Mouse (Mus musculus) macrophage (primary cell): ENCODE results near the gene Ccdc141. TPM values are rescaled to one million over a fixed set of nuclear protein-coding genes. Genes with fewer than 3 reads are reported as not detected.

Source experiments
- H3K27ac ChIP-seq: fragments of 350-480 bp; formaldehyde crosslinking; 2 replicates; pipeline ENCODE4 v1.9.0; 2021
- H3K36me3 ChIP-seq: fragments of 350-480 bp; formaldehyde crosslinking; 2 replicates; pipeline ENCODE4 v1.9.0; 2021; ENCODE audit errors: inconsistent target
- H3K4me3 ChIP-seq: fragments of 350-480 bp; formaldehyde crosslinking; 2 replicates; pipeline ENCODE4 v1.9.0; 2021; ENCODE audit errors: inconsistent target
- H3K79me2 ChIP-seq: fragments of 350-480 bp; formaldehyde crosslinking; 2 replicates; pipeline ENCODE4 v1.9.0; 2021; ENCODE audit errors: inconsistent target
- WGBS: methylation state at CpG from one replicate; pipeline ENCODE4 v1.1.7; 2026; ENCODE audit warnings: inconsistent platforms; ENCODE audit not compliant: missing documents; 5-methylcytosine and 5-hydroxymethylcytosine counted together
- polyA plus RNA-seq: library from polyadenylated mRNA; stranded (reverse); fragments of 250-400 nt; gene quantifications from 3 replicates; pipeline ENCODE4 v1.2.4, GENCODE M21; 2018; ENCODE audit warnings: inconsistent platforms

Gene Ccdc141
- polyA plus RNA-seq, 1 experiment from 2014 or later: 0.01 TPM

DNA sequence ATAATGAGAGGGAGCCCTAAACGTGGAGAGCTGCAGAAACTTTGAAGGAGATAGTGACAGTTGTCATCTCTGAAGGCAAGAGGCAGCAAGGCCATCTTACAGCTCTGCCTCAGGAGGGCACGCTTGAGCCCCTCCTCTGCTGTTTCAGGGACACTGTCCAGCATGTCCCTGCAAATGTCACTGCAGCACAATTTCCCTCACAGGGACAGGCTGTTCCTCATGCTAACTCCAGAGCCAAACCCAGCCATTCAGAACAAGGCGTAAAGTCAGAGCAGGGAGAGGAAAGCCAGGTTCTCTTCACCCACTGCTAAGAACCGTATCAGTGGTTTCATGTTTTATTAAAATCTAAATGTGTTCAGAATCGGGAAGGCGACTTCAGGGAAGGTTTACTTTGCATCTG lies 192.8 kb downstream of the Ccdc141 start:
- 80% methylated on average over 6 of the region's 6 CpGs for WGBS
- Histone ChIP-seq H3K27ac (no peak overlapping the region), H3K79me2 (no peaks in the 10 kb centered on the region), H3K4me3 (no peak overlapping the region), H3K36me3 (no peaks in the 10 kb centered on the region)

DNA sequence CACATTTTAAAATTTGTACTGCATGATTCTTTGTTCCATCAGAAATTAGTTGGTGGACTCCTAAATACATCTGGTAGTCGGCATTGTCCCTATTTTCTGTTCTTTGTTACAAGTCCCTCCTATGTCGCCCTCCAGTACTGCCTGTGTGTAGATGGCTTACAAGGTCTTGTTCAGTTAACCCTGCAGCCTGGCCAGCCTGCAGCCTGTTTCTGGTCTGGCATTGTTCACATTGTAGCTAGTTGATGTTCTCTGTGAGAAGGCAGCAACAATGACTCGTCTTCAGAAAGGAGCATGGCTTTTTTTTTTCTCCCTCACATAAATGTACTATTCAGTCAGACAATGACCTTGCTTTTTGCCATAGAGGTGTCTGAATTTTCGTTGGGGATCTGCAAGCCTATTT lies 198.4 kb downstream of the Ccdc141 start:
- H3K27ac ChIP-seq: no peak overlapping the region
- WGBS: 82% methylated on average over 4 of the region's 4 CpGs
- no peak overlapping the region for H3K4me3 ChIP-seq
- H3K36me3 ChIP-seq: no peaks in the 10 kb centered on the region
- H3K79me2 ChIP-seq: no peaks in the 10 kb centered on the region

- Histone ChIP-seq H3K36me3 (no peaks in the 10 kb centered on the region), H3K27ac (no peak overlapping the region), H3K4me3 (no peak overlapping the region), H3K79me2 (no peaks in the 10 kb centered on the region)
- WGBS: 77% methylated on average over 5 of the region's 5 CpGs
Measured at GRCm38 (mm10) chr2:76971069-76971468, 199.4 kb downstream of the Ccdc141 start.

DNA sequence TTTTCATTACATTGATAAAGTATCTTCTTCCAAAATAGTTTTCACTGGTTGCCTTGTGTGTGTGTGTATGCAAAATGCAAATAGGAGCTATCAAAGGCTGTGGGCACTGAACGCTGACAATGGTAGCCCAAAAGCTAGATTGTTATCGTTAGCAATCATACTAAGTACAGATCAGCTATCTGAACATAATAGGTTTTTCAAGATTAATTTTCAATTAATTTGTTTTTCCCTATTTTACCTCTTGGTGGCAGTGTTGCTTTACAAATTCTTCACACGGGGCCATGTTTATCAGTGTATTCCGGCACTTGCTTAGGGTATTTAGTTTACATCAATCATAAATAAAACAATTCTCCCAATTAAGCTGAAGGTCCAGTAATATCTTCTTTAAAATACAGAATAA lies 199.8 kb downstream of the Ccdc141 start:
- Histone ChIP-seq H3K36me3 (no peaks in the 10 kb centered on the region), H3K4me3 (no peak overlapping the region), H3K27ac (no peak overlapping the region), H3K79me2 (no peaks in the 10 kb centered on the region)
- WGBS: 18% methylated on average over 4 of the region's 4 CpGs

GRCm38 (mm10) chr2:76970204-76970603 lies 200.2 kb downstream of the Ccdc141 start:
- Histone ChIP-seq H3K27ac (no peak overlapping the region), H3K4me3 (no peak overlapping the region), H3K36me3 (no peaks in the 10 kb centered on the region), H3K79me2 (no peaks in the 10 kb centered on the region)
- WGBS: 4% methylated on average over 5 of the region's 6 CpGs

GRCm38 (mm10) chr2:76969637-76970036 lies 200.8 kb downstream of the Ccdc141 start:
- no peak overlapping the region for H3K4me3 ChIP-seq
- no peaks in the 10 kb centered on the region for H3K79me2 ChIP-seq
- WGBS: 77% methylated on average over 20 of the region's 21 CpGs
- no peak overlapping the region for H3K27ac ChIP-seq
- H3K36me3 ChIP-seq: no peaks in the 10 kb centered on the region

DNA sequence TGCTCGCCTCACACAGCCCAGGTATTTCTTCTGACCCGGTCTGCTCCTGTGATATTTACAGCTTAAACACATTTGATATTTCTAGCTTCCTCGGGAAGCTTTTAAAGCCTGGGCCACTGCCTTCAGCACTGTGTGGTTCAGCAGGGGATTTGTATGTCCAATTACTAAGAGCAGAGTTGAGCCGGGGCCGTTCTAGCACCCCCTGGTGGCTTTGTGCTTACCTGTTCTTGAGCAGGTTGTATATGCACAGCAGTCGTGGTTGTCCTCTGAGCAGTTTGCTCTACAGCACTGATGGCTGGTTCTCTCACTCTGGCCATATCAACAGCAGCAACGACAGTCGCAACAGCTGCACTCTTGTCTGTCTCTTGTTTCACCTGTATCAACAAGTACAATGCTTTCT lies 201.5 kb downstream of the Ccdc141 start:
- WGBS: 34% methylated on average over 8 of the region's 8 CpGs
- no peak overlapping the region for H3K4me3 ChIP-seq

DNA sequence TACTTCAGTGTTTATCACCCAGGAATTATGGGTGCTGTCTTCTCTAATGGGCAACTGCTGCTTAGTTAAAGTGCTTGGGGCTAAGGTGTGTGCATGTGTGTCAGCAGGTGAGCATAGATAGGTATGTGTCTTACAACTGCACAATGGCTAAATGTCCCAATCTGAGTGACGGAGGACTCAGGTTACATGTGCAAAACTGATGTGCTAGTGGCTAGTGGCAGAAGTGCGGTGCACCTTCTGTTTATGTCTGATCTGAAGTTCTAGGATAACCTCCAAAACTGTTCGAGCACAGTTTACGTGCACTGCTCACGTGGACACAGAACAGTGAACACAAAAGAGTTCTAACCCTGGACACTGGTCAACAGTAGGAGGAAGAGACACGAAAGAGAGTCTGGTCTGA lies 203.9 kb downstream of the Ccdc141 start:
- 89% methylated on average over 6 of the region's 6 CpGs for WGBS
- no peak overlapping the region for H3K4me3 ChIP-seq
- H3K79me2 ChIP-seq: no peaks in the 10 kb centered on the region
- no peak overlapping the region for H3K27ac ChIP-seq
- H3K36me3 ChIP-seq: no peaks in the 10 kb centered on the region

More for the DNA sequence above, 201.5 kb downstream of the Ccdc141 start:
- H3K79me2 ChIP-seq: no peaks in the 10 kb centered on the region
- H3K27ac ChIP-seq: no peak overlapping the region
- no peaks in the 10 kb centered on the region for H3K36me3 ChIP-seq

DNA sequence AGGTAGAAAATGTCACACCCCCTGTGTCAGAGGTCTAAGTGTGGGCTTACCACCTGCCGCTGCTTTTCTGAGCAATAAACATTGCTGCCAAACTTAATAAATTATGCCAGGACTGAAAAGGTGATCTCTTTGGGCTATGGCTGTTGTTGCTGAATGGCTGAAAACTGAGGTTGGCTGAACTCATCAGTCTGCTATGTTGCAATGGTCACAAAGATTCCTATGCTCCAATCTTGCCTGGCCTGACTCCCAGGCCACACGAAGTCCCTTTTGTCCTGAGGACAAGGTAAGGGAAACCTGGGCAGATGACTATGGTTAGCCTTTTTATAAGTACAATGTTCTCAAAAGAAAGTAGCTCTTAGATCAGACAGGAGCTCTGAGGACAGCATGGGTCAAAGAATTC lies 204.4 kb downstream of the Ccdc141 start:
- Histone ChIP-seq H3K4me3 (no peak overlapping the region), H3K79me2 (no peaks in the 10 kb centered on the region), H3K36me3 (no peaks in the 10 kb centered on the region), H3K27ac (no peak overlapping the region)
- WGBS: 88% methylated on average over 2 of the region's 2 CpGs

DNA sequence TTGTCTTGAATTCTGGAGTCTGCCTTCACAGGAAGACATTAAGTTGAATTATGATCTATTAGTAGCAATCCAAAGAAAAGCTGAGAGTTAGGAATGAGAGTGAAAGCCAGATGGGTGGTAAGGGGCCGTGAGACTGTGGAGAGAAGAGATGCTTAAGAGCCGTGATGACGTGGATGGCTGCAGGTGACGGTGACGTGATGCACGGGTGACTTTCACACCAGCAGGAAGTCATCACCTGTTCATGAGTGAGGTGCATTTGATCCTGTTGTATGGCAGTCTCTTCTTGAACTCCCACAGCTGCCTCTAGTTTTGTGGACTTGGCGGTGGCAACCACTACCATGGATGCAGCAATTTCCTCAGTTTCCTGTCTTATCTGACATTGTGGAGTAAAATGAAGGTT lies 204.9 kb downstream of the Ccdc141 start:
- 92% methylated on average over 7 of the region's 7 CpGs for WGBS
- Histone ChIP-seq H3K27ac (no peak overlapping the region), H3K4me3 (no peak overlapping the region), H3K36me3 (no peaks in the 10 kb centered on the region), H3K79me2 (no peaks in the 10 kb centered on the region)

DNA sequence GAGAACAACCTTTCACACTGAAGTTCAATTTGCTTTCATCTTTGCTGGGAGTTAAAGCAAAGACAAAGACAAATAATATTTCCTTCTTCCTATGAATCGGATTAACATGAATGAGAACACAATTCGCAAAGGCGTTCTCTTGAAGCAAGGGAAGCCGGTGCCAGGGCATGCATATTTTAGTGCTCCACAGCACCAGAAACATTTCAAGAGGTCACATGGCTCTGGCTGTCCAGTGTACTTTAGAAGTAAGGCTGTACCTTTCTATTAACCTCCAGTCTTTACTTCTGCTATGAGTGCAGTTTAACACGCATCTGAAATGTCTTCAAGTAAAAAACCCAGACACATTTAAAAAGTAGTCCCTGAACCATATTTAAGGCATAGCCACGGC lies 208.4 kb downstream of the Ccdc141 start:
- 91% methylated on average over 6 of the region's 6 CpGs for WGBS

GRCm38 (mm10) chr2:76961420-76962044 lies 208.9 kb downstream of the Ccdc141 start:
- H3K4me3 ChIP-seq: no peak overlapping the region
- H3K36me3 ChIP-seq: no peaks in the 10 kb centered on the region
- 90% methylated on average over 10 of the region's 10 CpGs for WGBS
- H3K79me2 ChIP-seq: no peaks in the 10 kb centered on the region
- H3K27ac ChIP-seq: no peak overlapping the region

More for the DNA sequence above, 208.4 kb downstream of the Ccdc141 start:
- H3K27ac ChIP-seq: no peak overlapping the region
- no peaks in the 10 kb centered on the region for H3K36me3 ChIP-seq
- H3K4me3 ChIP-seq: no peak overlapping the region
- no peaks in the 10 kb centered on the region for H3K79me2 ChIP-seq

Other genes starting within 250 kb of the Ccdc141 start
- not detected in 3 replicates for gene Ttn, start 188.1 kb downstream of the Ccdc141 start, polyA plus RNA-seq
- gene Sestd1, start 110.0 kb upstream of the Ccdc141 start, polyA plus RNA-seq: 18.9 to 31.8 TPM (median 24.4 TPM) in 3 replicates